Mouse (Mus musculus): ENCODE measurements at regions not wholly inside any gene's neighbourhood (a gene's known extent, or its start where the extent isn't known, plus 50 kb on each side); places are given as distances from the start of the nearest gene placed in this dataset.

DNA sequence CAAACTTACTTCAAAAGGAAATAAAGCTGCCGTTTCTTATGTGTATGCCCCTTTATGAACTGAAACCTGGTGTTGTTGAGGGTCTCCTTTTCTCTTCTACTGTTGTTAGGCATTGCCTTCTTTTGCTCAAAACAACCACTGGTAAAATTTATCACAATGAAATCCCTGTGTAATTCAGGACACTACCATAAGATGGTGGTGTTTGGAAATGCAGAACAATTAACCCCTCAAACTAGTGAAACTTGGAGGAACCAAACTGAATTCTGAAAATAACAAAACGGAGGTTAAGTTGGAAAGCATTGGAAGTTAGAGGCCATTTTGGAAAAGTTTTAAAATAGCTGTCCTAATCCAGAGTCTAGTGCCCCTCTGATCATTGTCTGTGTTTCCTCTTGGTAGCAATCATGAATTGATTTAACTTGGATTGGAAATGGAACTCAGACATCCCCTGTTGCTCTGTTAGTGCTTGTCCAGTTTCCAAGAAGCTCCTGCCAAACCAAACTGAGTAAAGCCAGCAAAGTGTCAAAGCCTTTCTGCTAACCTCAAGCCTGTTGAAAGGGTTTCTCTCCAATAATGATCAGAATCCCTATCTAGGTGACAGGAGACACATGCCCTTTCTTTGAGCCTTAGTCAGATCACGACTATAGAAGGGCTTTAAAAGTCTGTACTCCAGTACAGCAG lies 313.0 kb upstream of the Cdh12 start:
- no peaks in the 10 kb centered on the region for H3K9me3 ChIP-seq
- H3K9ac ChIP-seq (replicated peaks), result no peak overlapping the region
- ATAC-seq (replicated peaks), result no peak
- WGBS, result 50% methylated on average over 3 of the region's 3 CpGs
- H3K4me2 ChIP-seq (replicated peaks), result no peak overlapping the region
- no peak overlapping the region for H3K4me3 ChIP-seq
- no peak overlapping the region for H3K27ac ChIP-seq (replicated peaks)
- no peaks in the 10 kb centered on the region for H3K27me3 ChIP-seq
- no peaks in the 10 kb centered on the region for H3K4me1 ChIP-seq
- H3K36me3 ChIP-seq, result no peaks in the 10 kb centered on the region

DNA sequence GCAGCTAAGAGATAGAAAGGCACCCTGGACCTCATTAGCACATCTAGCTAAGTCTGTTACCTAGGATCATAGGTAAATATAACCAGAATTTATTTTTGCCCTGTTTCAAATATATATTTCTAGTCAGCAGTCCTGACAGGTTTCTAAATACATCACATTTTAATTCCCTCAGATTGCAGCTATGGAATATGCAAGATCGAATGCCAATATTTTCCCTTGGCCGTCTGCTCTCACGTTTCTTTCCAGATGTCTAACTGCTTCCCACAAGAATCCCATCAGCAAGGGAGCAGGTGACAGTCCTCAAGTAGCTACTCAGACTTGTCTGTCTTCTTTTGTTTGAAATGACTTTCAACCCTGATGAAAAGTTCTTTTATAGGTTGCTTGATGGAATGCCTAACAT lies 297.2 kb upstream of the Cdh12 start:
- no peak overlapping the region for H3K27ac ChIP-seq (replicated peaks)
- 0 out of 2 replicates have a peak, but pooled peaks have one; percentile 51 for ATAC-seq (replicated peaks)
- H3K27me3 ChIP-seq, result no peaks in the 10 kb centered on the region
- no peaks in the 10 kb centered on the region for H3K9me3 ChIP-seq
- no peaks in the 10 kb centered on the region for H3K36me3 ChIP-seq
- no peak overlapping the region for H3K9ac ChIP-seq (replicated peaks)
- H3K4me3 ChIP-seq, result no peak overlapping the region
- 77% methylated on average over 3 of the region's 3 CpGs for WGBS
- no peak overlapping the region for H3K4me2 ChIP-seq (replicated peaks)
- H3K4me1 ChIP-seq, result no peaks in the 10 kb centered on the region
